Mouse (Mus musculus) erythroblast, embryonic 14.5 days (primary cell): ENCODE measurements at regions not wholly inside any gene's neighbourhood (a gene's known extent, or its start where the extent isn't known, plus 50 kb on each side); places are given as distances from the start of the nearest gene placed in this dataset.

Source experiments
- GATA1 ChIP-seq: IDR thresholded peaks from 2 replicates; pipeline ENCODE4 v1.6.1; 2012; ENCODE audit warnings: low read length, inconsistent platforms, mixed read lengths
- TAL1 ChIP-seq: IDR thresholded peaks from 3 replicates; pipeline ENCODE4 v1.6.1; 2012; ENCODE audit warnings: low read length, inconsistent platforms, mixed read lengths

DNA sequence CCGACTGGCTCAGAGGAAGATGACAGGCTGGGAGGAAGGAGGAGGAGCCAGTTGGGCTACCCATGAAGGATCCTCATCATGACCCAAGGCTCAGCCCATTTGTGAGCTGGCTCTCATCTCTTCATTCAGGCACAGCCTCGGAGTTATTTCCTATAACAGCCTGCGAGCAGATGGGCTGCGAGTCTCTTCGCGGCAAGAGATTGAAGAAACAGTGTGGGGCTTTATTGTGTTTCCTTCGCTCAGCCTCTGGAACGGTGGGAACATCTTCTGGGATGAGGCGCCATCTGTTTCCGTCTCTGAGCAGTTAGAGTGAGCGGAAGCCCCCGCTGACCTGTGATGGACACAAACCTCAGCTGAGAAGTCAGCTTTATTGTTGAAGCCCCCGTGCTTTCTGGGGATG is 213.6 kb upstream of the Kcnab2 start:
- TF ChIP-seq GATA1 (no peak), TAL1 (no peak)
